Mouse (Mus musculus): ENCODE data around the gene Tas2r139.
"Not testable (repeated sequence)": the region's sequence is repeated elsewhere in the genome, so short reads cannot be mapped to it uniquely, and the experiment has no call there.

The Tas2r139 gene

GRCm38 (mm10) chr6:42140636-42141035 lies at the start of gene Tas2r139:
Gene Tas2r139 (plus strand): TSS chr6:42140936.
- no peak for DNase-seq

- not testable (repeated sequence) for DNase-seq
Measured at GRCm38 (mm10) chr6:42151115-42151514, 10.4 kb downstream of the Tas2r139 start.

GRCm38 (mm10) chr6:42182462-42182861 lies 41.7 kb downstream of the Tas2r139 start:
- DNase-seq: no peak

GRCm38 (mm10) chr6:42186230-42186629 lies 45.5 kb downstream of the Tas2r139 start:
- DNase-seq: no peak

Measured in cerebellum, adult 18-20 months (tissue).